Mouse (Mus musculus) cerebellum, postnatal 4 days (tissue): ENCODE measurements around the gene Esrrg.

Experiments used
- DNase-seq, 2 experiments: peaks; one replicate each; pipeline ENCODE4 v3.0.0; 2022; ENCODE audit warnings: low spot score in 2 of 2, mixed read lengths in 1 of 2

Gene Esrrg

GRCm38 (mm10) chr1:188152011-188152410, 543.4 kb downstream of the Esrrg start:
- no peak for DNase-seq

DNA sequence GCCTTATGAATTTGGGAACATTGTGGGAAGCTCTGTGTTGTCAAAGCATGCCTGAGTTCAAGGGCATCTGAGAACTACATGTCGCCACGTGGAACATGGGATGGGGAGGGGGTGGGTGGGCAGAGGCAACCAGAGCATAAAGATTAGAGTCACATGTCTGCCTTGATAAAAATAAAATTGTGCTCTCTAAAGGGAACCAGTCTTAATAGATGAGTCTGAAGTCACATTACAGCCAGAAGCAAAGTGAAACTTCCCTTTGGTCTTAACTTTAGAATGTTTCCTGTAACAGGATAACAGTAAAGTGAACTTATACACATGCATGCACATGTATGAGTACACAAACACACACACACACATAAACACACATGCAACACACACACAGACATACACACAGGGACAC, 545.1 kb downstream of the Esrrg start:
- no peak for DNase-seq

DNA sequence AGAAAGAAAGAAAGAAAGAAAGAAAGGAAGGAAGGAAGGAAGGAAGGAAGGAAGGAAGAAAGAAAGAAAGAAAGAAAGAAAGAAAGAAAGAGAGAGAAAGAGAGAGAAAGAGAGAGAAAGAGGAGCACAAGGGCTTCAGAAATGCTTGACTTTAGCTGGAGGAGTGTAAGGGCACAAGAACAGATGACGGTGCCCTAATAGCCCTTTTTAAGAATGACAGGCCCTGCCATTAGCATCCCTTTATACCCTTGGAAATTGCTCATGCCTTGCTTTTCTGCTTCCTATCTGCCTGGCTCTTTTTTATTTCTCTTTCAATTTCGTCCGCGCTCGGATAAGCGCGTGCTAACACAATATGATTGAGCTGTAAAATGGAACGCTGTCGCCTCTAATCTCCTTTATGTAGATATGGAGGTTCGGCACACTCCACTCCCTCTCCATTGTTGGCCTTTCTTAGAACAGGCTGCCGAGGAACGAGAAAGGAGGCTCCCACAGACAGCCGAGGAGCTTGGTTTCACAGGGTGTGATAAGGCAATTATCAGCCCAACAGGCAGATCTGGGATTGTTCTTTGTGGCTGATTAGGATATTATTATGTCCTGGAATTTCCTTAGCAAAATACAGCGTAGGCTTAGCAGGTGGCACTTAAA, 546.0 kb downstream of the Esrrg start:
- DNase-seq = no peak

- DNase-seq = no peak
These were observed 546.7 kb downstream of the Esrrg start for GRCm38 (mm10) chr1:188155135-188155779.

- DNase-seq = no peak
These were observed 547.9 kb downstream of the Esrrg start for GRCm38 (mm10) chr1:188156520-188156919.

- DNase-seq = no peak
These were observed 548.8 kb downstream of the Esrrg start for GRCm38 (mm10) chr1:188157237-188157955.

DNA sequence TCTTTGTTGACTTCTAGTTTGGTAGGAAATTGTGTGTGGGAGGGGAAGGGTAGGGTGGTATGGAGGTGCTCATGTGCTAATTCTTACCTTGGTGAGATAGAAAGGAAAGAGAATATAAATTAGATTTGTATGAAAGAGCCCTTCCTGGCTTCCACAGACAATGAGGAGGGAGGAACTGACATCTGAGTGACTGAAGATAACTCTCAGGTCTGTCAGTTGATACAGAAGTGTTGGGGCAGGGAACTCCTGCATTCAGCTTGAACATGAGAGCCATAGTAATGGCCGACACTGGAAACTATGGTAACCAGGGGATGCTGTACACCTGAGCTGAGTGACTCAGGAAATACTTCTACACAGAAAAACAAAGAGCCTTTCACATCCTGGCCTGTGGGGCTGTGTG, 550.1 kb downstream of the Esrrg start:
- no peak for DNase-seq

DNA sequence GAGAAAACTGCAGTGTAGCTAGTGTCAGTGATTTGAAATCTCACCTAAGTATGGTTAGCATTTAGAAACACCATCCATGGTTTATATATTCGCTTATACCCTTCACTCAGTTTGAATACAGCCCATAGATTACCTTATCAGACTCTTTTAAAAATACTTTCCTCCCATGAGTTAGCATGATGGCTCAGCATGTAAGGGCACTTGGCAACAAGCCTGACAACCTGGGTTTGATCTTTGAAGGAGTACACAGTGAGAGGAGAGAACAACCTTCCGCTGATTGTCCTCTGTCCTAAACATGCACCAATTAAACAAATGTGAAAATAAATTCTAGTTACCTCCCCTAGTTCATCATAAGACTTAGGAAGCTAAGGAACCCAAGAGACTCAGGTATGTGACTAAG, 550.5 kb downstream of the Esrrg start:
- DNase-seq = no peak

GRCm38 (mm10) chr1:188163058-188163457, 554.5 kb downstream of the Esrrg start:
- DNase-seq = no peak

DNA sequence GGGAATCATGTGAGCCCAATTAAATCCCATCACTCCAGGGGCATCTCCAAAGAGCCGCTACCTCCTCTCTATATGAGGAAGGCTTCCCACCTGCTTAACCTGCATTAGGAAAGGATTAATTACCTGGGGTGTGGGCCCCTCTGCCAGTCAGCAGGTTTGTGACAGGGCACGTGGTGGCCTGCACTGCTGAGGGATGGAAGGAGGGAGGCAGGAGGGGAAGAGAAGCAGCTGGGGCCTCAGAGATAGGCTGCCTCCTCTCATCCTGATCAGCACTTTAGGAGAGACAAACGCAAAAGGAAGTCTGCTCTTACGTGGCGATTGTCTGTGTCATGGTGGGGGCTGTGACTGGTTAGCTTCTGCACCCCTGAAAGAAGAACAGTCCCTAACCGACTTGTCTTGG, 555.7 kb downstream of the Esrrg start:
- no peak for DNase-seq

DNA sequence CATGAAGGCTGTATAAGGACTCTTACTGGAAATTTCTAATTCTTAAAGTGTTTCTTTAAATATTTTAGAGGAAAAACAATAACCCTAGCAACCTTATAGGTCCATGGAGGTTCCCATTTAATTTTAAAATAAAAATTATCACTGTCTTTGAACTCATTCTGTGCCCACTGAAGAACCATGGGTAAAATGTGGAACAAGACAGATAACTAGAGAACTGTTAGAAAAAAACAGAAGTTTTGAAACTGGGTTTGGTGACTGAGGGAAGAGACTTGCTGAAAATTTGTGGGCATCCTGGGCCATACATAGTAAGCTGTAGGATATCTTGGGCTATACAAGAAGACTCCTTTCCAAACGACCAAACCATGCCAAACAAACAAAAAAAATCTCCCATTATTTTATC, 565.3 kb downstream of the Esrrg start:
- DNase-seq = no peak

GRCm38 (mm10) chr1:188182951-188183350, 574.4 kb downstream of the Esrrg start:
- peak in 1 of 2 experiments; percentile 9 for DNase-seq

- DNase-seq = no peak
These were observed 578.0 kb downstream of the Esrrg start for GRCm38 (mm10) chr1:188186440-188187117.

DNA sequence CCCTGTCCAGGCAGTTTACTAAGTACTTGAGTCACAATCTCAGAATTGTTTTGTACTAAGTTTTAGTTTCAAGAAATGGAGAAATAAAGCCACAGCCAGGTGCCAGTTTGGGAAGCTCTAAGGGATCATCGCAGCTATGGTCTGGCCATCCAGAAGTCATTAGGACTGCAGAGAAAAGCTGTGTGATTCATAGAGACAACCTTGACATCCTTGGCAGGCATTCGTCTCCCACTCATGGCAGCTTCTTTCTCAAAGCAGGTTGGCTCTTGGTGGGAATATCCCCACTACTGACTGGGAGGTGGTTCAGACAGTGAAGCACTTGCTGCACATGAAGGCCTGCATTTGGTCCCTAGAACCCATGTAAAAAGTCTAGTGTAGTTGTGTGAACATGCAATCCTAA, 584.4 kb downstream of the Esrrg start:
- DNase-seq = no peak

DNA sequence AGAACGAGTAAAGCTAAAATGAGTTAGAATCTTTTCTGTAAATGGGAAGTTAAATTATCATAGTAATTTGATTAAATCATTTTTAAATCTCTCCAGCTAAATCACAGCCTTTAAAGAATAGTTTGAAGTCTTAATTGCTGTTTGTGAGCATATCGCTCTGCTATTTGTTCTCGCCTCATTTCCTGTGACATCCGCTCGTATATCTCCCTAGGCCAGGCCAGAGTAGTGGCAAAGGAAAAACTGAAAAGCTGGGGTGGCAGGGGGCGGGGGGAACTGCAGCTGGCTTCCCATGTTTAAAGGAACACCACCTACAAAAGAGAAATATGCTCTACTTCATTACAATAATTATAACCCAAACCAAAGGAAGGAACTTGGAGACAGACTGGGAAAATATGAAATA, 598.8 kb downstream of the Esrrg start:
- DNase-seq = no peak

DNA sequence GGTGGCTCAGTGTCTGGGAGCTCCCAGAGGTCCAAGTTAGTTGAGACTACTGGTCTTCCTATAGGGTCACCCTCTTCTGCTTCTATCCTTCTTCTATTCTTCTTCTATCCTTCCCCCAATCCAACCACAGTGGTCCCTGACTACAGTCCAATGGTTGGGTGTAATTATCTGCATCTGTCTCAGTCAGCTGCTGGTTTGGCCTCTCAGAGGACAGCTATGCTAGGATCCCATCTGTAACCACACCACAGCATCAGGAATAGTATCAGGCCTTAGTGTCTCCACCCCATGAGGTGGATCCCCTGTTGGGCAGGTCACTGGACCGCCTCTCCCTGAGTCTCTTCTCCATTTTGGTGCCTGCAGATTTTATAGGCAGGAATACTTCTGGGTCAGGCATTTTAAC, 600.4 kb downstream of the Esrrg start:
- no peak for DNase-seq

- DNase-seq = no peak
These were observed 606.5 kb downstream of the Esrrg start for GRCm38 (mm10) chr1:188214885-188215611.

DNA sequence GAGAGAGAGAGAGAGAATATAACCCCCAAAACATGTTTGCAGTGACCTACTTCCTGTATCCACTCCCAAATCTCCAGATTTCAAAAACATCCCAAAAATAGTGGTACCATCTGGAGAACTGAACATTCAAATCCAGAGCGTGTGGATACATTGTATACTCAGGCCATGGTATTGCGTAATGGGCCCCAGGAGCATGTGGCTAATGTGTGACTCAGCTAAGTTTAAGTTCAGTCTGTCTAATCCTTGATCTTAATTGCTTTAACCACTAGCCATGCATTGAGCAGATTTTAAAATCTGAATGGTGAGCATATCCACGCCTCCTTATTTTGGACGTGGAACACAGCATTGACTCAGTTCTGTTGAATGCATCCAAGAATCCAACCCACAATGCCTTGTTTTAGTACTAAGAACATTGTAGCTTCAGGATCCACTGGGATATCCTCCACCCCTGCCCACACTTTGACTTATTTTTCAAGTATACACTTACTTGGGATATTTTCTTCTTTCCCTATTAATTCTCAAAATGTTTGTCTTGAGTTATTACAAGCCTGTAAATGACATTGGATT, 612.7 kb downstream of the Esrrg start:
- no peak for DNase-seq

DNA sequence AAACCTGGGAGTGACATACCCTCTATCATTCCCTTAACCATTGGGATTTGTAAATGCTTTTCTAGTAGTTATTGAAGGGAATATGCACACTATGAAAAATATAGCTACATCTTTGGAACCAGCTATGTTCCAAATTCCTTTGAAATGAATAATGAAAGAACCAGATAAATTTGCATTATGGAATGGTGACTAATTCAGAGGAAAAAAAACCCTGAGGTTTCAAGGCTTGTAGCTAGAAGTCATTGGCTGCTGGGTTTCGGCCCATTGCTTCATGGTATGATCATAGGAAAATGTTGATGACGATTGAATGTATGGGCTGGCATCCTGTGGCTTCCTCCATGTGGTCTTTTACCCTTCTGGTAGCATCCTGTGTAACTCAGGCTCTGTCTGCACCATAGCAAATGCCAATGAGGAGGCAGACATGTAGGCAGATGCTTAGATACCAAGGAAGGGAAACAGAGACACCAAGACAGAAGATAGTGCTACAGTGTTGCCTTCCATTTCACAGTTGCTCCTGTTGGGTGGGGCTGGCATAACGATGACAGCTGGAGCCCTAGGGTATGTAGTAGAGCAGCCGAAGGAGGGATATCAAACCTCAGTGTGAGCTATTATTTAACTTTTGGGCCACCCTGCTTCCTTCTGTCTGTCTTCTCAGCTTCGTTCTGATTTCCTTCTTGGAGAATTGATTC, 624.6 kb downstream of the Esrrg start:
- no peak for DNase-seq

DNA sequence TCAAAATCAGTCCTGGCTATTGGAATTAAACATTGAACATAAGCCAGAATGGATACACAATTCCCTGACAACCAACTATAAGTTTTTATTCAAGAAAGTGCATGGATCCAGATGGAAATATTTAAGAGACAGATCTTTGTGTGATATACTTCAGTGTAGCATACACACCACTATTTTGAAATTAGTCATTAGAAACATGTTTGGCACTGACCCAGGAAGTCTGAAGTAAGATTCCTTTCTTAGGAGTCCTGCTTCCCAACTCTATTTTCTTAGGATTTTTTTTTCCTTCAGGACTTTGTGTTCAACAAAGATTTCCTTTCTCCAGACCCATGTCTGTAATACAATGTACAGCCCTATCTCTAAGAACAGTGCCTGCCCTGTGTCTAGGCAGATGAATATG, 630.0 kb downstream of the Esrrg start:
- DNase-seq = no peak

DNA sequence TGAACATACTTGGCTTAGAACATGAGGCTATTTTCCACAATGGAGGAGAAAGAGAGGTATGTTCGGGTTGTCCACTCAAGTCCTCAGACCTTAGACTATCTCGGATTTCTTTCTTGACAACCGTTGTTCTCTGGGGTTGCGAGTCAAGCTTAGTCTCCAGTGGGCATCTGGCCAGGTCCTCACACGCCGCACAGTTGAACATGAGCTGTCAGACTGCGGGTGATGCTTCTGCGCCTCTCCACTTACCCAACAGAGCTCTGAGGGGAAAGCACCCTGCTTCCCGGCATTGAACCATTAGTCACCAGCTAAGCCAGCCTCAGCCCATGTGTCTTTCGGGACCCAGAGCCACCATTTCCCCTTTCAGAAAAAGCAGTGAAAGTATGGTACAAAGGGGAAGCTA, 633.2 kb downstream of the Esrrg start:
- no peak for DNase-seq
